Mouse (Mus musculus) ES-E14 (cell line): ENCODE results near the gene Spcs2. TPM values are rescaled to one million over a fixed set of nuclear protein-coding genes. Genes with fewer than 3 reads are reported as not detected.
A peak's percentile ranks its signal among the peaks of the same experiment; 100 is the strongest.

ENCODE experiments used
- DNase-seq: peaks from one replicate; pipeline ENCODE4 v3.0.0-alpha.2; 2013; ENCODE audit warnings: low read depth, low spot score
- H3K27ac ChIP-seq: 2 replicates; pipeline ENCODE4 v1.5.1; 2012; ENCODE audit warnings: low read depth, mild to moderate bottlenecking, low read length, moderate library complexity, mixed read lengths; ENCODE audit not compliant: poor library complexity, insufficient read depth, severe bottlenecking
- H3K36me3 ChIP-seq: 2 replicates; pipeline ENCODE4 v1.6.1; 2012; ENCODE audit warnings: mild to moderate bottlenecking, low read length, moderate library complexity, mixed read lengths; ENCODE audit not compliant: control insufficient read depth, poor library complexity, insufficient read depth, severe bottlenecking
- H3K4me1 ChIP-seq, 2 experiments: fragments of 150-350 bp in 1 of 2; sonication (generic) in 1 of 2; 2 replicates each; pipeline ENCODE4 v1.6.1; 2012; ENCODE audit warnings: low read length in 2 of 2, mild to moderate bottlenecking in 1 of 2, mixed read lengths in 1 of 2; ENCODE audit not compliant: control insufficient read depth in 2 of 2, insufficient read depth in 2 of 2, poor library complexity in 1 of 2
- H3K4me3 ChIP-seq, 2 experiments: fragments of 150-350 bp in 1 of 2; sonication (generic) in 1 of 2; 2 replicates each; pipeline ENCODE4 v1.5.1; 2012; ENCODE audit warnings: low read length in 2 of 2, low read depth in 1 of 2, mild to moderate bottlenecking in 1 of 2, mixed read lengths in 1 of 2; ENCODE audit not compliant: insufficient read depth in 1 of 2, poor library complexity in 1 of 2, severe bottlenecking in 1 of 2
- H3K9ac ChIP-seq: 2 replicates; pipeline ENCODE4 v1.6.1; 2012; ENCODE audit warnings: low read depth, mild to moderate bottlenecking, low read length, mixed read lengths; ENCODE audit not compliant: poor library complexity, insufficient read depth, severe bottlenecking
- H3K9me3 ChIP-seq: fragments of 150-350 bp; sonication (generic); 2 replicates; pipeline ENCODE4 v1.6.1; 2012; ENCODE audit warnings: low read depth, mild to moderate bottlenecking, low read length; ENCODE audit not compliant: control insufficient read depth, insufficient read depth
- CHD2 ChIP-seq: IDR thresholded peaks from 2 replicates; pipeline ENCODE4 v1.6.1; 2014; ENCODE audit warnings: mild to moderate bottlenecking, low read depth, low read length, inconsistent platforms
- HCFC1 ChIP-seq: IDR thresholded peaks from 2 replicates; pipeline ENCODE4 v1.6.1; 2012; ENCODE audit warnings: low read length, inconsistent platforms, borderline replicate concordance; ENCODE audit not compliant: insufficient read depth
- MAFK ChIP-seq: IDR thresholded peaks from 2 replicates; pipeline ENCODE4 v1.6.1; 2014; ENCODE audit warnings: mild to moderate bottlenecking, low read depth, low read length, inconsistent platforms; ENCODE audit not compliant: insufficient read depth
- ZC3H11A ChIP-seq: IDR thresholded peaks from 2 replicates; pipeline ENCODE4 v1.6.1; 2012; ENCODE audit warnings: low read depth, mild to moderate bottlenecking, inconsistent platforms, low read length, borderline replicate concordance
- ZNF384 ChIP-seq: IDR thresholded peaks from 2 replicates; pipeline ENCODE4 v1.6.1; 2012; ENCODE audit warnings: low read depth, low read length, inconsistent platforms
- in situ Hi-C, 2 experiments: fragments of 600-800 bp; cut with MboI; formaldehyde crosslinking; loops; one replicate each; pipeline ENCODE4 v1.15.1; 2025; ENCODE audit warnings: low sequenced_read_pairs in 2 of 2, inconsistent platforms in 1 of 2; ENCODE audit not compliant: unreplicated experiment in 2 of 2
- total RNA-seq: library from RNA; depleted of rRNA; stranded (reverse); fragments of 300-350 nt; gene quantifications from 2 replicates; pipeline ENCODE4 v1.2.3, GENCODE M21; 2012

Spcs2 gene
- total RNA-seq, 1 experiment, result 247 TPM

- no peak for TF ChIP-seq HCFC1
- TF ChIP-seq MAFK, result no peak
- no peak for TF ChIP-seq CHD2
- no peak for TF ChIP-seq ZNF384
- TF ChIP-seq ZC3H11A, result no peak
- no peaks in the 10 kb centered on the region for H3K36me3 ChIP-seq
- in situ Hi-C loops, result no loop called here
- DNase-seq, result no peak
- no peaks in the 10 kb centered on the region for H3K9me3 ChIP-seq
- H3K9ac ChIP-seq, result no peak overlapping the region
- H3K27ac ChIP-seq, result no peak overlapping the region
- no peak overlapping the region for H3K4me3 ChIP-seq
- H3K4me1 ChIP-seq, result no peaks in the 10 kb centered on the region
Observed at GRCm38 (mm10) chr7:99887743-99888142, 24.5 kb upstream of the Spcs2 start.

DNA sequence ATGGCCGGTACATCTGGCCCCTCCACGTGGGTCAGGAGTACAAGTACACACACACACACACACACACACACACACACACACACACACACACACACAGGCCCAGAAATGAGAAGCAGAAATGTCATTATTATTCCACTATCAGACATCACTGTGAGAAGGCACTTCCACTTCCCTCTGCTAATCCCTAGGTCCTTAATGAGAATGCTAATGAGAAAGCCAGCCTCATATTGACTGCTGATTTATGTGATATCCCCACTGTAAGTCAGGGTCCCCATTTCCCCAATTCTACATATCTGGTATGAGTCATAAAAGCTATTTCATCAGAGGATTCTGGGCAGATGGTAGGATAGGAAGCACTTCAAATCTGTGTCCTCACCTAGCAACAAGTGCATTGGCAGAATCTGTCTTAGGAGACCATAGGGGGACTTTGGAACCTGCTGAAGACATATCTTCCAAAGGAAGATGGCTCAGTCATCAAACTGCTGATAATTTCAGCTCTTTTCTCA lies 24.0 kb upstream of the Spcs2 start:
- H3K9ac ChIP-seq, result no peak overlapping the region
- TF ChIP-seq CHD2, result no peak
- TF ChIP-seq ZC3H11A, result no peak
- no peak for TF ChIP-seq ZNF384
- no peak for TF ChIP-seq HCFC1
- TF ChIP-seq MAFK, result no peak
- no peaks in the 10 kb centered on the region for H3K36me3 ChIP-seq
- in situ Hi-C loops, result no loop called here
- DNase-seq, result no peak
- no peaks in the 10 kb centered on the region for H3K4me1 ChIP-seq
- H3K4me3 ChIP-seq, result no peak overlapping the region
- H3K9me3 ChIP-seq, result no peaks in the 10 kb centered on the region
- no peak overlapping the region for H3K27ac ChIP-seq

- TF ChIP-seq ZNF384 (no peak), MAFK (no peak), ZC3H11A (no peak)
- in situ Hi-C loops, result no loop called here
- H3K36me3 ChIP-seq, result no peaks in the 10 kb centered on the region
- H3K4me3 ChIP-seq, result no peak overlapping the region
- H3K27ac ChIP-seq, result no peak overlapping the region
- no peak overlapping the region for H3K9ac ChIP-seq
- DNase-seq, result no peak
- no peaks in the 10 kb centered on the region for H3K4me1 ChIP-seq
- H3K9me3 ChIP-seq, result no peaks in the 10 kb centered on the region
Observed at GRCm38 (mm10) chr7:99878254-99878653, 15.0 kb upstream of the Spcs2 start.

- in situ Hi-C loops, result no loop called here
- H3K4me1 ChIP-seq, result no peaks in the 10 kb centered on the region
- H3K4me3 ChIP-seq, result no peak overlapping the region
- H3K36me3 ChIP-seq, result no peaks in the 10 kb centered on the region
- DNase-seq, result peak; percentile 70
- TF ChIP-seq MAFK, result no peak
- TF ChIP-seq ZC3H11A, result peak; percentile 66; the same call in 1 of the 2 replicates
- H3K9ac ChIP-seq, result no peak overlapping the region
- no peak overlapping the region for H3K27ac ChIP-seq
- no peaks in the 10 kb centered on the region for H3K9me3 ChIP-seq
Observed at GRCm38 (mm10) chr7:99876345-99876744, 13.1 kb upstream of the Spcs2 start.

DNA sequence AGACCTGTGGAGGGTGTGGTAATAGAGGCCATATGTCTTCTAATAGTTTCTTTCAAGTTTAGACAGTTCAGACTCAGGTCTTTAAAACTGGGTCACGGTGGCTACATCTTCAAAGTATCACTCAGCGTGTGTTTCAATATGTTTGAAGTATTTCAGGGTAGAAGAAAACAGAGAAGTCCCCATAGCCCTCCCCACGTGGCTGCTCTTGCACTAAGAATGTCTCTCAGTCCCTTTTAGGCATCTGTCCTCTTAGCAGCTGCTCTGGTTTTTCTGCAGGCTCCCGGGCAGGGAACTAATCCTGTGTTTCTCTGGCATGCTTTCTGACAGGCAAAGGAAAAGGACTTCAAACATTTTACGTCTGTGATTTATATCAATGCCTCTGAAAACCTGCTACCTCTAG lies 12.6 kb upstream of the Spcs2 start:
- Histone ChIP-seq H3K4me3 (no peak overlapping the region), H3K9me3 (no peaks in the 10 kb centered on the region), H3K27ac (no peak overlapping the region), H3K36me3 (no peaks in the 10 kb centered on the region), H3K9ac (no peak overlapping the region), H3K4me1 (no peaks in the 10 kb centered on the region)
- DNase-seq, result no peak
- in situ Hi-C loops, result no loop called here
- TF ChIP-seq HCFC1, result no peak
- TF ChIP-seq MAFK, result no peak
- TF ChIP-seq CHD2, result no peak
- TF ChIP-seq ZNF384, result no peak
- TF ChIP-seq ZC3H11A, result no peak
